Mouse (Mus musculus) thymus, postnatal 36 days (tissue): ENCODE measurements around the gene Reg3a.
"Not testable (repeated sequence)": the region's sequence is repeated elsewhere in the genome, so short reads cannot be mapped to it uniquely, and the experiment has no call there.

Source experiments
- DNase-seq, 2 experiments: peaks; one replicate each; pipeline ENCODE4 v3.0.0; 2022; ENCODE audit warnings: mixed read lengths in 2 of 2

Reg3a gene

DNA sequence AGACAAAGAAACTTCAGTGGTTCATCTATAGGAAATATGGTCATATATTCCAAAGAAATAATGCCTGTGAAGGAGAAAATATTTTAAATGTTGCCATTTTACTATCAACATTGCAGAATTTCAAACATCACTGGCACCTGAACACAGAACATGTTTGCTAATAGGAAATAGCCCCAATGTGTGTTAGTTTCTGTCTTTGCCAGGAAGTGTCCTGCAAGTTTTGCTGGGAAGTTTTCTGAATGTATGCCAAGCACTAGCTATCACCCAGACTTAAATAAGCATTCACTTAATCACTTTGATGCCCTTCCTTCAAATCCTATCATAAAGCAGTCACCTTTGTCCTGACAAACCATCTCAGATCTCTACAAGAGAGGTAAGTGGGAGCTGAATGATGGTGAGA, at the start of gene Reg3a:
Gene Reg3a (plus strand): TSS at position 301 of the 400 bp plus-strand sequence.
- DNase-seq, result no peak

DNA sequence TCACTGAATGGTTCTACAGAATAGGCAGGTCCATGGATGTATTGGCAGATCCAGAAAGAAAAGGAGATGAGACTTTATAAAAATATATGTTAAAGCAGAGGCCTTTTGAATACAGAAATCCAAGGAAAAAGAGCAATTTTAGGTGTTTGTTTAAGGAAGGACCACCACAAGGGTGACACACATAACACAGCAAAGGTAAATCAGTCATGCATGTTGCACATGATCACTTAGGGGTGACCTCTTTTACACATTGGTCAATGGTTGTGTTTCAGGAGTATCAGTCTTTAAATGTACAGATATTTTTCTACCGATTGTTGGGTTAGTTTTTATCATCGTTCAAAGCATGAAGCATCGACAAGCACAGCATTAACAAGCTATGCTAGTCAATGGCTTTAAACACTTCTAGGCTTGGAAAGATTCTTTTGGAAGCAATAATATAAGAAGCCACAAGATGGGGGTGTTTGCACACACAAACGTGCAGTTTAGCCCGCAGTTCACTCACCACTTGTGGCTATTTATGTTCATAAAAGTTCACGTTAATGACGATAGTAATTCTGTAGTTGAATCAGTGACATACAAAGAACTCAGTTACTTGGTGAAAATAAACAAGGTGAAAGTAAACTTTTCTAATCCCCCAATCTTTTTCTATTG, 48.5 kb upstream of the Reg3a start:
- DNase-seq, result no peak

DNA sequence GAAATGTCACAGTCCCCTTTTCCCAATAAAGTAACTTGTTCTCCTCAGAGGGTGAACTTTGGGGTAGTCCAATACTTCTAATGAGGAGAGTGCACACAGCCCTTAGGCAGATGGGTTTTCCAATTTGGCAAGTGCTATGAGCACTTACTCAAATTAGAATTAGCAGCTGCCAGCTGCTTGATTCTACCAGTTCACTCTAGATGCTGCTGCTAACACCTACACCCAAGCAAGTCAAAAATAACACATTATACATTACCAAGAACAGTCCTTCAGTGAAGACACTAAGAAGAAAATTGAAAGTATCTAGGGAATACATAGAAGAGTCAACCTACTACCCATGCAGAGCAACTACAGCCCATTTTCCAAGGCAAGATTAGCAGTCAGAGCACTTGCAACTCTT, 40.2 kb upstream of the Reg3a start:
- no peak for DNase-seq

- no peak for DNase-seq
Observed at GRCm38 (mm10) chr6:78341689-78342088, 38.8 kb upstream of the Reg3a start.

DNA sequence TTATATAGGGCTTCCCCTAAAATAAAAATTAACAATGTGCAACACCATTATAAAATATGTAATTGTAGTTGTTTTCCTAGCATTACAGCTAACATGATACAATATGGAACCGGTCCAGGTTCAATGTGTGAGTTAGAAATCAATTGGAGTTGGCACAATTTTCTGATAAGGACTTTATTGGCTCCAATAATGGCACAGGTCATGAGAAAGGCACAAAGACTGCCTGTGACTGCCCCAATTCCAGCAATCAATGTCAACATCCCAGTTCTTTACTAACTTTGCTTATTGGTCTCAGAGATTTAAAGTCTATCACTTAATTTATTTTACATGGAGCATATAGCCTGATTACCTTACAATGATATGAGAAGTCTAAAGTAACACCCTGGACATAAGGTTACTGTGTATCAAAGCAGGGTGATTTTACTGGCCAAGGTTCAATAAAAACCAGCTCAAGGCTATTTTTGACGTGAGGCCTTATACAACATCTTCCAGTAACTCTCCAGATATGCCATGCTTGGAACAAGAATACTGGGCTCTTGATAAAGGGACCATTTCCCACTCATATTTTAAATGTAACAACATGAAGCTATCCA, 18.4 kb upstream of the Reg3a start:
- DNase-seq, result no peak

- DNase-seq, result no peak
Observed at GRCm38 (mm10) chr6:78370357-78370756, 10.2 kb upstream of the Reg3a start, which contains the start of gene Reg3b. Gene Reg3b (plus strand): TSS chr6:78370657.

GRCm38 (mm10) chr6:78378765-78379164, 1.7 kb upstream of the Reg3a start, which contains the start of gene Reg3d:
Gene Reg3d (minus strand): TSS chr6:78378865.
- DNase-seq, result no peak

DNA sequence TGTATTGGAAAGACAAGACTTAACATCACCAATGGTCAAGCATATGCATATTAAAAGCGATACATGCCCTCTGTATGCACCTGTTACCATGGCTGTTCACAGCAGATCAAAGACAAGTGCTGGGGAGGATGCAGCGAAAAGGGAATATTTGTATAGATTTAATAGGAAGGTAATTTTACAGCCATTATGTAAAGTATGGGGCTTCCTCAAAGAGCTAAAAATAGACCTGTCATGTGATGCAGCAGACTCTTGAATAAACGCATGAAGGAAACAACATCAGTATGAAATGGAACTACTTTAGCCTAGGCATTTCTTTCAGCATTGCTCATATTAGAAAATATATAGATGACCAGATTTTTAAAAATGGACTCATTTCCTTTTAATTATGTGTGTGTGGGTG, 5.1 kb downstream of the Reg3a start:
- no peak for DNase-seq

- not testable (repeated sequence) for DNase-seq
Observed at GRCm38 (mm10) chr6:78395323-78395722, 14.8 kb downstream of the Reg3a start, which contains the start of gene Reg2. Gene Reg2 (plus strand): TSS chr6:78395623.

DNA sequence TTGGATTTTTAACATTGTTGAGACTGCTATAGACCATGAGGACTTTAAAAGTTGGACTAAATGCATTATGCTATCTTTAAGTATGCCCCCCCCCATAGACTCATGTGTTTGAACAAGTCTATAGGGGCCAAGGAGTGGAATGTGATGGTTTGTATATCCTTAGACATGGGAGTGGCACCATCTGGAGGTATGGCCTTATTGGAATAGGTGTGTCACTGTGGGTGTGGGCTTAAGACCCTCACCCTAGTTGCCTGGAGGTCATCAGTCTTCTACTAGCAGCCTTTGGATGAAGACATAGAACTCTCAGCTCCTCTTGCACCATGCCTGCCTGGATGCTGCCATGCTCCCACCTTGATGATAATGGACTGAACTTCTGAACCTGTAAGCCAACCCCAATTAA, 41.9 kb downstream of the Reg3a start, which contains the start of gene Reg1:
Gene Reg1 (plus strand): TSS at position 301 of the 400 bp plus-strand sequence.
- not testable (repeated sequence) for DNase-seq

DNA sequence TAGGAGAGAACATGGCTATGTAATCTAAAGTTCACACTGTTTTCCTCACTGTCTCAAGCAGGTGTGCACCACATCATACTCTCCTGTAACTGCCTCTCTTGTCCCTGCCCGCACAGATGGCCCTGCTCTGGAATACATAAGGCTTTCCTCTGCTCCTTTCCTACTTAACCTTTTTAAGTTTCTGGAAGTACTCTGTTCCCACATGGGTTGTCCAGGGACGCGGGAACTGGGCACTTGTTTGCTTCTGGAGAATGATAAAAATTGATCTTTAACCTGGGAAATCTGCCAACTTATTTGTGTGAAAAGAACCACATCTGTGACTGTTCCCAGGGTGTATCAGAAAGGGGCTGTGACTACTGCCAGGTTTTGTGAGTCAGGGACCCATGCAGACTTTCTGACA, 45.0 kb downstream of the Reg3a start:
- no peak for DNase-seq
